Mouse (Mus musculus) forebrain, embryonic 10.5 days (tissue): ENCODE measurements around the gene Apbb1. TPM values are rescaled to one million over a fixed set of nuclear protein-coding genes. Genes with fewer than 3 reads are reported as not detected.
A peak's percentile ranks its signal among the peaks of the same experiment; 100 is the strongest.

Experiments
- DNase-seq: peaks from one replicate; pipeline ENCODE4 v3.0.0-alpha.2; 2017; ENCODE audit warnings: low spot score; ENCODE audit errors: extremely low spot score
- H3K27ac ChIP-seq: fragments of 300-500 bp; sonication (generic); 2 replicates; pipeline ENCODE4 v1.5.1; 2016; ENCODE audit warnings: mild to moderate bottlenecking
- H3K27me3 ChIP-seq: fragments of 300-500 bp; sonication (generic); 2 replicates; pipeline ENCODE4 v1.6.1; 2016; ENCODE audit warnings: mild to moderate bottlenecking; ENCODE audit not compliant: poor library complexity, severe bottlenecking
- H3K36me3 ChIP-seq: fragments of 300-500 bp; sonication (generic); replicated peaks from 2 replicates; pipeline ENCODE4 v1.6.1; 2016; ENCODE audit warnings: mild to moderate bottlenecking, moderate library complexity
- H3K4me1 ChIP-seq: fragments of 300-500 bp; sonication (generic); 2 replicates; pipeline ENCODE4 v1.6.1; 2016
- H3K4me3 ChIP-seq: fragments of 300-500 bp; sonication (generic); 2 replicates; pipeline ENCODE4 v1.5.1; 2016; ENCODE audit warnings: mild to moderate bottlenecking, moderate library complexity
- H3K9me3 ChIP-seq: fragments of 300-500 bp; sonication (generic); 2 replicates; pipeline ENCODE4 v1.6.1; 2016; ENCODE audit warnings: mild to moderate bottlenecking, moderate library complexity
- WGBS: fragments of 180-500 bp; shearing (Covaris S2); methylation state at CpG from one replicate; pipeline ENCODE4 v1.1.7; 2016; 5-methylcytosine and 5-hydroxymethylcytosine counted together
- polyA plus RNA-seq: library from polyadenylated mRNA; unstranded; fragments of >200 nt; fragmentation: Nextera tagmentation; extraction: Ambion mirVana; gene quantifications from 2 replicates; pipeline ENCODE4 v1.2.1, GENCODE M21; 2016

The Apbb1 gene
- polyA plus RNA-seq, 1 experiment from 2014 or later, result 106 TPM

GRCm38 (mm10) chr7:105568988-105569471, 12.4 kb downstream of the Apbb1 start:
- DNase-seq, result peak; percentile 62
- WGBS, result 3% methylated on average over 6 of the region's 6 CpGs
- no peaks in the 10 kb centered on the region for H3K27me3 ChIP-seq
- peak overlapping the region; percentile 30; the same call in 1 of the 2 replicates for H3K4me3 ChIP-seq
- H3K4me1 ChIP-seq, result peaks cover 30% of the 10 kb centered on the region
- H3K36me3 ChIP-seq, result peaks cover 60% of the 10 kb centered on the region
- H3K9me3 ChIP-seq, result no peaks in the 10 kb centered on the region
- H3K27ac ChIP-seq, result peak overlapping the region; percentile 74

GRCm38 (mm10) chr7:105568583-105568982, 12.9 kb downstream of the Apbb1 start:
- 14% methylated on average over 7 of the region's 7 CpGs for WGBS
- Histone ChIP-seq H3K36me3 (peaks cover 60% of the 10 kb centered on the region), H3K4me3 (peak overlapping the region; percentile 30; the same call in 1 of the 2 replicates), H3K9me3 (no peaks in the 10 kb centered on the region), H3K27me3 (no peaks in the 10 kb centered on the region), H3K4me1 (peaks cover 30% of the 10 kb centered on the region), H3K27ac (peak overlapping the region; percentile 74)
- DNase-seq, result no peak

GRCm38 (mm10) chr7:105565071-105565836, 16.2 kb downstream of the Apbb1 start:
- no peaks in the 10 kb centered on the region for H3K27me3 ChIP-seq
- peaks cover 64% of the 10 kb centered on the region for H3K36me3 ChIP-seq
- H3K4me3 ChIP-seq, result no peak overlapping the region
- 88% methylated on average over 17 of the region's 17 CpGs for WGBS
- peaks cover 21% of the 10 kb centered on the region for H3K4me1 ChIP-seq
- no peak for DNase-seq
- no peaks in the 10 kb centered on the region for H3K9me3 ChIP-seq
- no peak overlapping the region for H3K27ac ChIP-seq

DNA sequence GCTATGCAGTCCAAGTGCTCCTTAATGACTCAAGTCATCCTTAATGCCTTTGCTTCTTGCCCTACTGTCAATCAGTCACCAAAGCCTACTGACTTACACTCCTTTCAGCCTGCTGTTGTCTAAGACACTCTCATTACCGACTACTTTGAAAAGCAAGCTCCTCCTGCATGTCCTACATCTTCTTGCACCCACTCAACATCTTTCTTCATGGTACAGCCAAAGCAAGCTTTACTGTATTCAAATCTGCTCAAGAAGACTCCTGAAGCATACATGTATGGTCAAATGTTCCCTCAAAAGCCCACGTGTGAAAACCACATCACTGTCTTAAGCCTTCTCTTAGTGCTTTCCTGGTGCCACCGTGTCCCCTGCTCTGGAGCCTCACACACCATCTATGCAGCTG, 18.1 kb downstream of the Apbb1 start:
- Histone ChIP-seq H3K36me3 (peaks cover 82% of the 10 kb centered on the region), H3K9me3 (no peaks in the 10 kb centered on the region), H3K27me3 (no peaks in the 10 kb centered on the region), H3K4me1 (peaks cover 2% of the 10 kb centered on the region), H3K27ac (no peak overlapping the region), H3K4me3 (no peak overlapping the region)
- 87% methylated on average over 3 of the region's 3 CpGs for WGBS
- no peak for DNase-seq

- Histone ChIP-seq H3K27ac (no peak overlapping the region), H3K27me3 (no peaks in the 10 kb centered on the region), H3K36me3 (peaks cover 86% of the 10 kb centered on the region), H3K9me3 (no peaks in the 10 kb centered on the region), H3K4me1 (no peaks in the 10 kb centered on the region), H3K4me3 (no peak overlapping the region)
- DNase-seq, result no peak
- WGBS, result 93% methylated on average over 3 of the region's 3 CpGs
These were observed 19.1 kb downstream of the Apbb1 start for GRCm38 (mm10) chr7:105562317-105562716.

DNA sequence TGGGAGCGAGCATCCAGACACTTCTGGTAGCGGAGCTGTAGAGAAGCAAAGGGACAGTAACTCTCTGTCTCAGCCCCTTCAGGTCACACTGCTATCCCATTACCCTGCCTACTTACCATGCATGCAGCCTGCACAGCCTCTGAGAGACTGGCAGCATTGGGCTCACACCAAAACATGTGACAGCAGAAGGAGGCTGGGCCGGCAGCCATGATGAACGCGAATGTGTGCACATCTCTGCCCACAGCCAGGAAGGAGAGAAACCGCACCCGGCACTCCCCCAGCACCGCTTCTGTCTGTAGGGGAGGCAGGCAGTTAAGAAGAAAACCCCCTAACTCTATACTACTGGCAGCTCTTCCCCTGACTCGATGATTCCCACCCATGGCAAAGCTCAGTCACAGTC, 22.4 kb downstream of the Apbb1 start:
- Histone ChIP-seq H3K4me1 (peaks cover 13% of the 10 kb centered on the region), H3K36me3 (peaks cover 56% of the 10 kb centered on the region), H3K27ac (no peak overlapping the region), H3K4me3 (no peak overlapping the region), H3K27me3 (no peaks in the 10 kb centered on the region), H3K9me3 (no peaks in the 10 kb centered on the region)
- WGBS, result 92% methylated on average over 9 of the region's 9 CpGs
- DNase-seq, result no peak

- Histone ChIP-seq H3K4me1 (peaks cover 17% of the 10 kb centered on the region), H3K4me3 (no peak overlapping the region), H3K9me3 (no peaks in the 10 kb centered on the region), H3K36me3 (peaks cover 45% of the 10 kb centered on the region), H3K27ac (no peak overlapping the region), H3K27me3 (no peaks in the 10 kb centered on the region)
- WGBS, result 85% methylated on average over 11 of the region's 11 CpGs
- no peak for DNase-seq
These were observed 23.8 kb downstream of the Apbb1 start for GRCm38 (mm10) chr7:105557671-105558070.

DNA sequence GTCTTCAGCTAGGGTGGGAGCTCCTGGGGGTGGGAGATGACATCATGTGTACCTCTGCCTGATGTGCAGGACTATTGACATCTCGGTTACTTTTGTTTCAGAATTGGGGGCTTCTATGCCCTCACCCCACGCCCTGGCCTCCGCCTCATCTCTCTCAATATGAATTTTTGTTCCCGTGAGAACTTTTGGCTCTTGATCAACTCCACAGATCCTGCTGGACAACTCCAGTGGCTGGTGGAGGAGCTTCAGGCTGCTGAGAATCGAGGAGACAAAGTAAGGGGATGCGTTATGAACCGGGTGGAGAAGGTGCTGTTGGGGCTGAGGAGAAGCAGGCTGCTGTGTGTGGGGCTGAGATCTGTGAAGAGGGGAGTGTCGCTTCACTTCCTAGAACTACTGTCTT, 25.0 kb downstream of the Apbb1 start:
- Histone ChIP-seq H3K4me3 (no peak overlapping the region), H3K9me3 (no peaks in the 10 kb centered on the region), H3K4me1 (peaks cover 17% of the 10 kb centered on the region), H3K27me3 (no peaks in the 10 kb centered on the region), H3K36me3 (peaks cover 36% of the 10 kb centered on the region), H3K27ac (no peak overlapping the region)
- DNase-seq, result no peak
- 91% methylated on average over 8 of the region's 8 CpGs for WGBS

DNA sequence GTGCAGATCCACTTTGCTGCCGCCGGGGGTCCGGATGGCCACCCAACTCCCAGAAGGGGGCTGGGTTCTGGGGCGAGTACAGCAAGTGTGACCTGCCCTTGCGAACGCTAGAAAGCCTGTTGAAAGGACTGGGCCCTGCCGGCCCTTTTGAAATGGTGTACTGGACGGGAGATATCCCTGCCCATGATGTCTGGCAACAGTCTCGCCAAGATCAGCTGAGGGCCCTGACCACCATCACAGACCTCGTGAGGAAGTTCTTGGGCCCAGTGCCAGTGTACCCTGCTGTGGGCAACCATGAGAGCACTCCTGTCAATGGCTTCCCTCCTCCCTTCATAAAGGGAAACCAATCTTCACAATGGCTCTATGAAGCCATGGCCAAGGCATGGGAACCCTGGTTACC, 25.9 kb downstream of the Apbb1 start:
- Histone ChIP-seq H3K27me3 (no peaks in the 10 kb centered on the region), H3K4me1 (peaks cover 17% of the 10 kb centered on the region), H3K9me3 (no peaks in the 10 kb centered on the region), H3K27ac (no peak overlapping the region), H3K36me3 (peaks cover 31% of the 10 kb centered on the region), H3K4me3 (peak overlapping the region; percentile 66; the same call in 1 of the 2 replicates)
- no peak for DNase-seq
- WGBS, result 92% methylated on average over 10 of the region's 10 CpGs

- no peaks in the 10 kb centered on the region for H3K9me3 ChIP-seq
- no peaks in the 10 kb centered on the region for H3K27me3 ChIP-seq
- H3K4me3 ChIP-seq, result peak within 1 kb of the TSS; percentile 66
- H3K27ac ChIP-seq, result peak within 1 kb of the TSS; percentile 85
- H3K4me1 ChIP-seq, result peaks cover 17% of the 10 kb centered on the region
- peak; percentile 78 for DNase-seq
- WGBS, result 4% methylated on average over 26 of the region's 26 CpGs
- H3K36me3 ChIP-seq, result peaks cover 24% of the 10 kb centered on the region
These were observed 27.1 kb downstream of the Apbb1 start, which contains the start of gene Smpd1 for GRCm38 (mm10) chr7:105554212-105554942. Gene Smpd1 (plus strand): TSS chr7:105554360.

DNA sequence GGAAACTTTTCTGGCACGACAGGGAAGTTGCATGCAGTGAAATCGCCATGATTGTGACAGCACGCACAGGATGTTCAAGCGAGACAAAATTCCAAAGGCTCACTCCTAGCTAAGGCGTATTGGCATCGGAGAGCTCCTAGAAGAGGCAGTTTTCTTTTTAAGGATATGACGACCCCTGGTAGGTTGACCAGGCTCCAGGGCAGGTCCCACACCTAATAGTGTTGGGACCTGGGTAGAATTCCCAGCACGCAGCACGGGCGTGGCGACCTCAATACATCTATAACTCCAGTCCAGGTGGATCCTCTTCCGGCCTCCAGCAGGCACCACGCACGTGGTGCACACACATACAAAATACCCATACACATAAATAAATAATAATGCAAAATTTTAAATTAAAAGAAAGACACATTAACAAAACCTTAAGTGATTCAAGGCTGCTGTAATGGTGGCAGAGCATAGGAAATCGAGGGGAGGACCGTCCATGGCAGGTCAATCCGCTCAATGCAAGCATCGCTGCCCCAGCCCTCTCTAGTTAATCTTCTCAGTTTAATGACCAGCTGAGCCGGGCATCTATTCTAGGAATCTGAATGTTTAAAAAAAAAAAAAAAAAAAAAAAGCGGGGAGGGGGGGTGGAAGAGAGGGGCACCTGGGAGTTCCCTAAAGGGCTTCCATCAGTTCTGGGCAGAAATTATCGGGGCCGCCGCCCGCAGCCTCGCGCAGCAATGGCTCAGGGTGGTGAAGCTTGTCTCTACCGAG, 27.8 kb downstream of the Apbb1 start:
- Histone ChIP-seq H3K36me3 (peaks cover 16% of the 10 kb centered on the region), H3K4me3 (peak overlapping the region; percentile 66), H3K9me3 (no peaks in the 10 kb centered on the region), H3K27me3 (no peaks in the 10 kb centered on the region), H3K27ac (peak overlapping the region; percentile 85), H3K4me1 (peaks cover 17% of the 10 kb centered on the region)
- 30% methylated on average over 26 of the region's 27 CpGs for WGBS
- no peak for DNase-seq

DNA sequence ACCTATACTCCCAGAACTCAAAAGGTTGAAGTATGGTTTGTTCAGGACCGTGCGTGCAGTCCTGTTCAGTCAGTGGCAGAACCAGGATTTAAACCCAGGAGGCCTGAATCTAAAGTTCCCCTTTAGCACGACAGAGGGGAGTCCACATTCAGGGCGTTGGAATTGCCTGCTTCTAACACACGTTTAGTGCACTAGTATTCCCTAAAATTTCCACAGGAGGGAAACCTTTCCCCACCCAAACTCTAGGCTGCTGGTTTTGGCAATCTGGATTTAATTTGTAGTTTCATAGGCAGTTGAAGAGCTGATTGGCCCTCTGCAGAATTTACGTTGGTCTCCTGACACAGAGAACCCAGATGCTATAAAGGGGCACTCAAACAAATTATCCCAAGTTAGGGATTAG, 32.4 kb downstream of the Apbb1 start:
- WGBS, result 50% methylated on average over 6 of the region's 6 CpGs
- H3K36me3 ChIP-seq, result no peaks in the 10 kb centered on the region
- H3K9me3 ChIP-seq, result no peaks in the 10 kb centered on the region
- no peak overlapping the region for H3K27ac ChIP-seq
- no peaks in the 10 kb centered on the region for H3K27me3 ChIP-seq
- no peak for DNase-seq
- peaks cover 4% of the 10 kb centered on the region; the same call in 1 of the 2 replicates for H3K4me1 ChIP-seq
- no peak overlapping the region for H3K4me3 ChIP-seq
